Mouse (Mus musculus) testis, adult 10 weeks (tissue): ENCODE measurements around the gene Psrc1. TPM values are rescaled to one million over a fixed set of nuclear protein-coding genes. Genes with fewer than 3 reads are reported as not detected.

Source experiments
- polyA plus RNA-seq: library from polyadenylated mRNA; stranded (reverse); fragments of 350-450 nt; fragmentation: Illumina TruSeq; extraction: RNeasy Lipid Tissue Mini Kit (QIAGEN cat#74804); gene quantifications from one replicate; pipeline ENCODE4 v1.2.3, GENCODE M21; 2014; ENCODE audit warnings: low read depth, low replicate concordance

Gene Psrc1
- not detected for polyA plus RNA-seq

GRCm38 (mm10) chr3:108383485-108384354 is at the start of gene Psrc1:
Gene Psrc1, plus strand, starts transcription at chr3:108383839.

GRCm38 (mm10) chr3:108364270-108364995 is 19.2 kb upstream of the Psrc1 start, which contains the start of gene Mybphl:
Gene Mybphl, plus strand, starts transcription at chr3:108364911.

GRCm38 (mm10) chr3:108414857-108415830 is 31.5 kb downstream of the Psrc1 start, which contains the start of gene Celsr2:
Gene Celsr2, minus strand, starts transcription at chr3:108415552.

Other genes starting within 250 kb of the Psrc1 start
- 93.3 TPM for gene Gnai3, start 237.7 kb upstream of the Psrc1 start, polyA plus RNA-seq
- gene Gpr61, start 229.0 kb upstream of the Psrc1 start, polyA plus RNA-seq: 0.38 TPM
- gene Amigo1, start 197.5 kb upstream of the Psrc1 start, polyA plus RNA-seq: 0.43 TPM
- 1.4 TPM for gene Cyb561d1, start 182.6 kb upstream of the Psrc1 start, polyA plus RNA-seq
- 0.85 TPM for gene Atxn7l2, start 172.9 kb upstream of the Psrc1 start, polyA plus RNA-seq
- gene Sypl2, start 157.2 kb upstream of the Psrc1 start, polyA plus RNA-seq: 0.17 TPM
- gene Psma5, start 126.9 kb upstream of the Psrc1 start, polyA plus RNA-seq: 65.6 TPM
- gene Sort1, start 99.8 kb upstream of the Psrc1 start, polyA plus RNA-seq: 38.3 TPM
- gene Mybphl, start 18.9 kb upstream of the Psrc1 start, polyA plus RNA-seq: not detected
- 0.48 TPM for gene Celsr2, start 31.7 kb downstream of the Psrc1 start, polyA plus RNA-seq
- gene Sars, start 61.4 kb downstream of the Psrc1 start, polyA plus RNA-seq: 6.2 TPM
- gene 1700013F07Rik, start 150.3 kb downstream of the Psrc1 start, polyA plus RNA-seq: 359 TPM
- gene 5330417C22Rik, start 152.7 kb downstream of the Psrc1 start, polyA plus RNA-seq: 43.2 TPM
- 26.8 TPM for gene Tmem167b, start 178.6 kb downstream of the Psrc1 start, polyA plus RNA-seq
- gene Taf13, start 187.9 kb downstream of the Psrc1 start, polyA plus RNA-seq: 89.3 TPM
- 69.3 TPM for gene Wdr47, start 207.4 kb downstream of the Psrc1 start, polyA plus RNA-seq